ENCODE assay signal across 16 mouse cellular contexts in genomic region chr2:32343351-32343671, GRCm38 (mm10). TPM values are rescaled to one million over a fixed set of nuclear protein-coding genes. Genes with fewer than 3 reads are reported as not detected.
DNase-seq lines count a peak whose midpoint lies in the region; ATAC-seq lines count a peak whose summit lies in the region.
"Had no signal": no experiment of that assay in that cellular context is flagged by ENCODE, and none has a peak within 500 bp of the region (broad histone marks: within the 10 kb centered on the region; RNA-seq: fewer than 3 reads in every experiment).

No protein-coding gene starts in this region.

- peak overlapping the region; percentile 40; the same call in 1 of the 2 replicates for H3K27ac ChIP-seq in hindbrain, embryonic 13.5 days
- no peak overlapping the region for H3K27ac ChIP-seq in hindbrain, embryonic 11.5 days (ENCODE audit: low read depth, low read length)
- peak overlapping the region; percentile 70; the same call in 1 of the 2 replicates for H3K27ac ChIP-seq in brown adipose tissue, adult 24 weeks (replicated peaks; ENCODE audit: low read depth, low read length)
- 0 out of 2 replicates have a peak overlapping the region, but pooled peaks have one; percentile 43 for H3K27ac ChIP-seq in macrophage
- H3K27ac ChIP-seq: heart, embryonic 10.5 days had no signal

- H3K9me3 ChIP-seq in hindbrain, embryonic 13.5 days: no peaks in the 10 kb centered on the region
- H3K9me3 ChIP-seq in hindbrain, embryonic 11.5 days (ENCODE audit: control insufficient read depth, low read length): no peaks in the 10 kb centered on the region
- H3K9me3 ChIP-seq: heart, embryonic 10.5 days had no signal

- H3K36me3 ChIP-seq in hindbrain, embryonic 13.5 days: peaks cover 36% of the 10 kb centered on the region
- no peaks in the 10 kb centered on the region for H3K36me3 ChIP-seq in hindbrain, embryonic 11.5 days (ENCODE audit: control insufficient read depth, insufficient read depth, low read length)
- H3K36me3 ChIP-seq in macrophage (ENCODE audit: inconsistent target): no peaks in the 10 kb centered on the region
- H3K36me3 ChIP-seq: heart, embryonic 10.5 days had no signal

- no peak for ATAC-seq in cerebellum, adult (ENCODE audit: insufficient number of reproducible peaks, low FRiP score, low TSS enrichment)
- no peak for ATAC-seq in hindbrain, embryonic 13.5 days (ENCODE audit: low FRiP score)
- ATAC-seq in hindbrain, embryonic 11.5 days (ENCODE audit: low FRiP score): no peak
- ATAC-seq: activated CD4-positive, CD25-positive, alpha-beta regulatory T cell, adult 4 months; intestine, postnatal 0 days had no signal

- no peak overlapping the region for H3K4me3 ChIP-seq in hindbrain, embryonic 13.5 days
- no peak overlapping the region for H3K4me3 ChIP-seq in hindbrain, embryonic 11.5 days (ENCODE audit: low read depth, low read length)
- no peak overlapping the region for H3K4me3 ChIP-seq in brown adipose tissue, adult 24 weeks (ENCODE audit: insufficient read depth, low read depth, low read length)
- no peak overlapping the region for H3K4me3 ChIP-seq in macrophage (ENCODE audit: inconsistent target)
- H3K4me3 ChIP-seq: heart, embryonic 10.5 days had no signal

- no peak overlapping the region for H3K9ac ChIP-seq in hindbrain, embryonic 13.5 days
- no peak overlapping the region for H3K9ac ChIP-seq in hindbrain, embryonic 11.5 days (ENCODE audit: low read depth, low read length)
- H3K9ac ChIP-seq: lung, embryonic 14.5 days had no signal

- no peak overlapping the region for H3K4me2 ChIP-seq in hindbrain, embryonic 13.5 days
- H3K4me2 ChIP-seq in hindbrain, embryonic 11.5 days (replicated peaks; ENCODE audit: low read depth, low read length): no peak overlapping the region
- H3K4me2 ChIP-seq: liver, embryonic 11.5 days; lung, embryonic 14.5 days had no signal

- no peaks in the 10 kb centered on the region for H3K79me2 ChIP-seq in macrophage (ENCODE audit: inconsistent target)

- no peaks in the 10 kb centered on the region for H3K27me3 ChIP-seq in hindbrain, embryonic 13.5 days
- H3K27me3 ChIP-seq in hindbrain, embryonic 11.5 days (ENCODE audit: control insufficient read depth, insufficient read depth, low read length): no peaks in the 10 kb centered on the region

- peaks cover 23% of the 10 kb centered on the region for H3K4me1 ChIP-seq in hindbrain, embryonic 13.5 days (replicated peaks)
- 0 out of 2 replicates have a peak, but pooled peaks cover 4% of the 10 kb centered on the region for H3K4me1 ChIP-seq in hindbrain, embryonic 11.5 days (replicated peaks; ENCODE audit: control insufficient read depth, insufficient read depth, low read length)
- H3K4me1 ChIP-seq in brown adipose tissue, adult 24 weeks (ENCODE audit: control insufficient read depth, insufficient read depth, insufficient read length, low read length): no peaks in the 10 kb centered on the region
- H3K4me1 ChIP-seq: heart, embryonic 10.5 days had no signal

- DNase-seq in cerebellum, adult 8-10 months: peak; percentile 67
- DNase-seq in hindbrain, embryonic 11.5 days (ENCODE audit: low spot score): no peak
- DNase-seq in frontal cortex, adult 2 months (ENCODE audit: extremely low spot score in 1 of 2, low spot score in 1 of 2): no peak
- DNase-seq: adrenal gland, postnatal 25 days; kidney, postnatal 10 days; lung, embryonic 14.5 days; thymus, postnatal 25 days had no signal

- 94% methylated on average over 2 of the region's 2 CpGs for WGBS in hindbrain, embryonic 13.5 days
- WGBS in hindbrain, embryonic 11.5 days: 91% methylated on average over 2 of the region's 2 CpGs
- 100% methylated on average over 2 of the region's 2 CpGs for WGBS in macrophage (ENCODE audit: missing documents)

RNA-seq across cellular contexts. Expression of gene Ciz1, which starts 8.8 kb away (rescaled TPM):
- 52.4 and 53.7 TPM in 2 replicates for polyA plus RNA-seq in hindbrain, embryonic 13.5 days (2015; fragmentation: Nextera tagmentation; extraction: Ambion mirVana)
- 42.4 and 49.0 TPM in 2 replicates for polyA plus RNA-seq in hindbrain, embryonic 11.5 days (2014; fragmentation: Nextera tagmentation; extraction: Ambion mirVana)
- polyA plus RNA-seq in brown adipose tissue, adult 24 weeks (2012; ENCODE audit: insufficient read depth, insufficient read length, missing spikeins): 18.7 and 22.4 TPM in 2 replicates
- total RNA-seq in macrophage (2018; cell fraction: chromatin; rRNA removed): 100 to 1,000 TPM in 21 of 26 experiments, 10 to 100 TPM in 5; 61.3 to 303 (median 196) TPM
- 10 to 100 TPM; 39.2 to 71.1 (median 59.6) TPM for total RNA-seq in macrophage (2018; cell fraction: cytosol; rRNA removed)
- 100 to 1,000 TPM in 15 of 26 experiments, 10 to 100 TPM in 11; 48.7 to 209 (median 106) TPM for total RNA-seq in macrophage (2018; cell fraction: nucleus; rRNA removed)
- 35.3 to 118 TPM (median 57.2 TPM) in 3 replicates for polyA plus RNA-seq in macrophage (2018)
- 164 and 170 TPM in 2 replicates for polyA plus RNA-seq in frontal cortex, adult 2 months (2012; rRNA removed)

RNA-seq across cellular contexts. Expression of gene Dnm1, which starts 9.8 kb away (rescaled TPM):
- polyA plus RNA-seq in hindbrain, embryonic 13.5 days (2015; fragmentation: Nextera tagmentation; extraction: Ambion mirVana): 42.7 and 44.3 TPM in 2 replicates
- 17.4 and 22.6 TPM in 2 replicates for polyA plus RNA-seq in hindbrain, embryonic 11.5 days (2014; fragmentation: Nextera tagmentation; extraction: Ambion mirVana)
- 2.6 and 7.4 TPM in 2 replicates for polyA plus RNA-seq in brown adipose tissue, adult 24 weeks (2012; ENCODE audit: insufficient read depth, insufficient read length, missing spikeins)
- 1 to 10 TPM in 23 of 26 experiments, under 1 TPM in 3; 0.59 to 5.7 (median 1.7) TPM for total RNA-seq in macrophage (2018; cell fraction: chromatin; rRNA removed)
- total RNA-seq in macrophage (2018; cell fraction: cytosol; rRNA removed): under 1 TPM in 23 of 26 experiments, not detected in 3; 0.07 to 0.44 (median 0.18) TPM
- 1 to 10 TPM in 5 of 26 experiments, under 1 TPM in 19, not detected in 2; 0.14 to 2.5 (median 0.55) TPM for total RNA-seq in macrophage (2018; cell fraction: nucleus; rRNA removed)
- 0.23 TPM in 1 of 3 replicates, not detected in the others for polyA plus RNA-seq in macrophage (2018)
- polyA plus RNA-seq in frontal cortex, adult 2 months (2012; rRNA removed): 1,288 and 1,302 TPM in 2 replicates
- total RNA-seq: megakaryocyte progenitor cell, adult 5-6 weeks had no signal
- polyA plus RNA-seq: activated CD4-positive, CD25-positive, alpha-beta regulatory T cell, adult 4 months had no signal

RNA-seq across cellular contexts. Expression of gene 1110008P14Rik, which starts 38.4 kb away (rescaled TPM):
- polyA plus RNA-seq in hindbrain, embryonic 13.5 days (2015; fragmentation: Nextera tagmentation; extraction: Ambion mirVana): 103 and 108 TPM in 2 replicates
- 62.1 and 62.7 TPM in 2 replicates for polyA plus RNA-seq in hindbrain, embryonic 11.5 days (2014; fragmentation: Nextera tagmentation; extraction: Ambion mirVana)
- polyA plus RNA-seq in brown adipose tissue, adult 24 weeks (2012; ENCODE audit: insufficient read depth, insufficient read length, missing spikeins): 296 and 402 TPM in 2 replicates
- 1 to 10 TPM in 17 of 26 experiments, under 1 TPM in 6, not detected in 3; 0.50 to 6.7 (median 1.9) TPM for total RNA-seq in macrophage (2018; cell fraction: chromatin; rRNA removed)
- total RNA-seq in macrophage (2018; cell fraction: cytosol; rRNA removed): 10 to 100 TPM; 27.8 to 59.2 (median 41.6) TPM
- 10 to 100 TPM in 9 of 26 experiments, 1 to 10 TPM in 17; 2.4 to 15.6 (median 7.9) TPM for total RNA-seq in macrophage (2018; cell fraction: nucleus; rRNA removed)
- polyA plus RNA-seq in macrophage (2018): 22.2 to 62.2 TPM (median 53.7 TPM) in 3 replicates
- polyA plus RNA-seq in frontal cortex, adult 2 months (2012; rRNA removed): 396 and 571 TPM in 2 replicates

RNA-seq across cellular contexts. Expression of gene Lcn2, which starts 44.7 kb away (rescaled TPM):
- polyA plus RNA-seq in hindbrain, embryonic 13.5 days (2015; fragmentation: Nextera tagmentation; extraction: Ambion mirVana): 1.0 TPM in 1 of 2 replicates, not detected in the other
- polyA plus RNA-seq in hindbrain, embryonic 11.5 days (2014; fragmentation: Nextera tagmentation; extraction: Ambion mirVana): 0.19 TPM in 1 of 2 replicates, not detected in the other
- 2.7 TPM in 1 of 2 replicates, not detected in the other for polyA plus RNA-seq in brown adipose tissue, adult 24 weeks (2012; ENCODE audit: insufficient read depth, insufficient read length, missing spikeins)
- total RNA-seq in macrophage (2018; cell fraction: chromatin; rRNA removed): 10 to 100 TPM in 4 of 26 experiments, 1 to 10 TPM in 13, not detected in 9; 1.6 to 11.4 (median 6.5) TPM
- 10 to 100 TPM in 15 of 26 experiments, 1 to 10 TPM in 11; 4.2 to 76.7 (median 18.4) TPM for total RNA-seq in macrophage (2018; cell fraction: cytosol; rRNA removed)
- 10 to 100 TPM in 15 of 26 experiments, 1 to 10 TPM in 10, not detected in 1; 1.3 to 64.8 (median 12.7) TPM for total RNA-seq in macrophage (2018; cell fraction: nucleus; rRNA removed)
- polyA plus RNA-seq in macrophage (2018): 2.6 to 16.1 TPM (median 12.6 TPM) in 3 replicates
- polyA plus RNA-seq in frontal cortex, adult 2 months (2012; rRNA removed): 0.18 and 0.80 TPM in 2 replicates
- polyA plus RNA-seq: activated CD4-positive, CD25-positive, alpha-beta regulatory T cell, adult 4 months; heart, embryonic 10.5 days; lung, embryonic 14.5 days had no signal

RNA-seq across cellular contexts. Expression of gene Ptges2, which starts 52.4 kb away (rescaled TPM):
- polyA plus RNA-seq in hindbrain, embryonic 13.5 days (2015; fragmentation: Nextera tagmentation; extraction: Ambion mirVana): 41.2 and 41.3 TPM in 2 replicates
- 30.2 and 30.8 TPM in 2 replicates for polyA plus RNA-seq in hindbrain, embryonic 11.5 days (2014; fragmentation: Nextera tagmentation; extraction: Ambion mirVana)
- 87.7 and 101 TPM in 2 replicates for polyA plus RNA-seq in brown adipose tissue, adult 24 weeks (2012; ENCODE audit: insufficient read depth, insufficient read length, missing spikeins)
- total RNA-seq in macrophage (2018; cell fraction: chromatin; rRNA removed): 10 to 100 TPM in 1 of 26 experiments, 1 to 10 TPM in 23, under 1 TPM in 2; 0.92 to 12.7 (median 4.5) TPM
- 10 to 100 TPM in 16 of 26 experiments, 1 to 10 TPM in 10; 5.4 to 14.4 (median 10.7) TPM for total RNA-seq in macrophage (2018; cell fraction: cytosol; rRNA removed)
- total RNA-seq in macrophage (2018; cell fraction: nucleus; rRNA removed): 10 to 100 TPM in 3 of 26 experiments, 1 to 10 TPM in 23; 1.9 to 11.9 (median 5.4) TPM
- 7.9 to 14.2 TPM (median 9.4 TPM) in 3 replicates for polyA plus RNA-seq in macrophage (2018)
- 53.2 and 59.4 TPM in 2 replicates for polyA plus RNA-seq in frontal cortex, adult 2 months (2012; rRNA removed)

Comparison
In these comparisons a context has a peak if more than half of its experiments do, and no peak if none do; other contexts are left out.
1. RNA of gene Dnm1, which starts 9.8 kb away (polyA plus RNA-seq): 1,288 to 1,302 TPM in frontal cortex, adult 2 months; 42.7 to 44.3 TPM in hindbrain, embryonic 13.5 days, 17.4 to 22.6 TPM in hindbrain, embryonic 11.5 days, 2.6 to 7.4 TPM in brown adipose tissue, adult 24 weeks and 0.23 TPM in macrophage; every median in the first group is over 10 times any median in the second.